Mouse (Mus musculus): ENCODE measurements around the gene F11r.

DNA sequence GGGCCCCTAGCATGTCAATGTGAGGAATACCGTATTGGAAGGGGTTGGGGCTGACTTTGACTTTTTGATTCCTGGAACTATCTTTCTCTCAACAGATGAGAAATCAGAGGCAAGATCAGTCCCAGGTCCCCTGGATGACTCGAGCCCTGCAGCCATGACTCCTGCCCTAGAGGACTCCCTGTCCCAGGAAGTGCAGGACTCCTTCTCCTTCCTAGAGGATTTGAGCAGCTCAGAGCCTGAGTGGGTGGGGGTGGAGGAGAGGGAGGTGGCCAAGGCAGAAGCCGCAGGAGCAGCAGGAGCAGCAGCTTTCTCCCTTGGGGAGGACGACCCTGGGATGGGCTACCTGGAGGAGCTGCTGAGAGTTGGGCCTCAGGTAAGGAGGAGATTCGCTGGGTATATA is 30.1 kb upstream of the F11r start:
- TF ChIP-seq CTCF (IDR thresholded peaks at IDR 0.05; ENCODE audit: insufficient read depth, low read length), result no peak
- no peak for TF ChIP-seq POLR2A (IDR thresholded peaks at IDR 0.05; ENCODE audit: borderline replicate concordance, extremely low read depth, low read depth, low read length)
